Mouse (Mus musculus): ENCODE measurements at regions not wholly inside any gene's neighbourhood (a gene's known extent, or its start where the extent isn't known, plus 50 kb on each side); places are given as distances from the start of the nearest gene placed in this dataset.

- no peak for TF ChIP-seq CTCF (IDR thresholded peaks at IDR 0.05; ENCODE audit: control insufficient read depth, insufficient read depth, insufficient read length)
- no peak for TF ChIP-seq USF1 (IDR thresholded peaks at IDR 0.05; ENCODE audit: low read depth)
- no peak for TF ChIP-seq MYOG (IDR thresholded peaks at IDR 0.05; ENCODE audit: control insufficient read depth, extremely low read depth, insufficient read length)
- TF ChIP-seq MAX (IDR thresholded peaks at IDR 0.05), result no peak
- no peak for TF ChIP-seq FOSL1 (IDR thresholded peaks at IDR 0.05; ENCODE audit: insufficient read depth, low read length, poor library complexity, severe bottlenecking)
Observed at GRCm38 (mm10) chr12:118648673-118649072, 197.5 kb upstream of the Sp8 start.
